Mouse (Mus musculus) liver, adult 10 weeks (tissue): ENCODE results near the gene Cluap1. TPM values are rescaled to one million over a fixed set of nuclear protein-coding genes. Genes with fewer than 3 reads are reported as not detected.

Source experiments
- polyA plus RNA-seq: library from polyadenylated mRNA; stranded (reverse); fragments of 350-450 nt; fragmentation: Illumina TruSeq; extraction: RNeasy Lipid Tissue Mini Kit (QIAGEN cat#74804); gene quantifications from one replicate; pipeline ENCODE4 v1.2.3, GENCODE M21; 2014; ENCODE audit warnings: low read depth, low replicate concordance

Gene Cluap1
- 6.0 TPM for polyA plus RNA-seq

DNA sequence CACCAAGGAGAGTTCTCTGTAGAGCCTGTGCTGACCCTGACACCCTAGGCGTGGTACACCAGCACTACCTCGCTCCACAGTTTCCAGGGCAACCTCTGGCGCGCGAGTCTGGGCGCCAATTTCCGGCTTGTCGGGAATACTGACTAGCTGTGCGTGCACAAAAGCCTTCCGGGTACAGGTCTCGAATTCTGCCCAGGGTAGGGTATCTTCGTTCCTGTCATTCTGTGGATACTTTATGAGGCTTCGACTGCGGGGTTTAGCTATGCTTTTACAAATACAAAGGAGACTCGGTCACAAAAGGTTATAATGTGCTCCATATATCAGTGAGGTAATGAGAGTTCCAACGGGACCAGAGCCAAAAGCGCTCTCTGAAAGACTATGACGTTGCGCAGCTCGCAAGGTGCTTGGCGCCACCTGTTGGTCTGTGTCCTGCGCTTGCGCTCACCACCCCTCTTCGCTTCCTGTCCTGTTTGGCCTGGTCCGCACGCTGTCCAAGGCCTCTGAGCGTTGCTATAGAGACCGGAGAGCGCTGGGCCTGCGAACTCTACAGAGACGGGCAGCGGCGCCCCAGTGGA is at the start of gene Cluap1, which contains the start of gene 1700037C18Rik:
Gene Cluap1 (plus strand): TSS at position 265 of the 575 bp plus-strand sequence.
Gene 1700037C18Rik (minus strand): TSS at position 153 of the 575 bp plus-strand sequence.

DNA sequence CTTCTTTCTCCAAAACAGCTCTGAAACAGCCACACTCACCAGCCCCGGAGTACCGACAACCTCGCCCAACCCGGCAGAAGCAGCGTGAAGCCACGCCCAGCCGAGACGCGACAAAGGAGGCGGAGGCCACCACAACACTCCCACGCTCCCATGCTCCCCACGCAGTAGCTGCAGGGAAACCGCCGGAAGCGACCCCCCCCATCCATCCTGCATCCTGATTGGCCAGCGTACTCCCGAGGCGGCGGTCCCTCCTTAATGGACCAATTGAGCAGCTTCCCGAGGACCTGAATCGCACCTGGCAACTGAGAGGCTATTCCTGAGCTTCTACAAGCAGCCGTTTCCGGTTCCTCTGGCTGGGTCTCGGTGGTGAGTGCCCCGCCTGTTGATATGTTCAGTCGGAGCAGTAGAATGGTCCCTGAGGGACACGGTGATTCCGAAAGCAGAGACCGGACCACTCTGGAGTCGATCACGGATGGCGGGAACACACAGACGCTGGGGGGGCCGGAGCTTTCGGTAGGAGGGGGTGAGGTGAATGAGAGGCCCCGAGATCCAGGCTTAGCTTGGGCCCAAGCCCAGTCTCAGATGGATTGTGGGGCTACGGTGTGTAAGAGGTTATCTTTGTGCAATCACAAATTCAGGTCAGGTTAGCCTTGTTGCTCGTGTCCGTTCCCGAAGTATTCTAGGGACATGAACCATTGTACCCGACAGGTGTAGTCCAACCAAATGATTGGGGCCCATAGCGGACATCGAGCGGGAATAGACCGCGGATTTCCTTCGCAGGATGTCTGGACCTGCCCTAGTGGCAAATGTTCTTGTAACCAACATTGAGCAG is 36.2 kb upstream of the Cluap1 start, which contains the start of gene Naa60:
Gene Naa60 (plus strand): TSS at position 160 of the 832 bp plus-strand sequence.

DNA sequence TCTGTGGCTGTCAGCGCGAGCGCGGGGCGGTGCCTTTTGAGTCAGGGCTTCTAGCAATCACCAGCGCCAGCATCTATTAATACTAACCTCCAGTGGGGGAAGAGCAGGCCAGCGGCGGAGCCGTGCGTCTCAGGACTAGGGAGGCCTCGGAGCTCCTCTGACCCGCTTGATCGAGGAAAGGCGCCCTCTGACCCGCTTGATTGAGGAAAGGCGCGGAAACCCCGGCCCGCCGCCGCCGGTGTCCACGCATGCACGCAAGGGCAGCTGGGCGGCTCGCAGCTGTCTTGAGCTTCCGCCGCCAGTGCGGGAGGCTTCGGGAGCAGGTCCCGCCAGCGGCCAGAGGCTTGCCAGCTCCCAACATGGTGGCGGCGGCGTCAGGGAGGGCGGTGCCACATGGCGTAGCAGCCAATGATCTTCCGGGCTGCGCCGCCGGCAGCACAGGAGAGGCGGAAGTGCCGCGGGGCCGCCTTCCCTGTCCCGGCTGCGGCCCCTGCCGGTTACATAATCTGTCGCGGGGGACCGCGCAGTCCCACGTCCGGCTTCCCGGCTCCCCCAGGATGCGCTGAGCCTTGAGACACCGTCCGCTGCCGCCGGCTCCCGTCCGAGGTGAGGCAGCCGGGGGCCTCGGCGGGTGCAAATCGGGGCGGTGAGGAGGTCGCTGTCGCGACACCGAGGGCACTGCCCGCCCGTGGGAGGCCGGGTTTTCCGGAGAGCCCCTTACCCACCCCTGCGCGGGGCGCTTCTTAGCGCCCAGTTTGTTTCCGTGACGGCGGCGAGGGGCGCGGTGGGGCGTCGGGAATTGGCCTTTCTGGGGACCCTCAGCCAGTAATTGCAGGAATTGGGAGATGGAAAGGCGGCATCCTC is 24.2 kb upstream of the Cluap1 start, which contains the start of the genes Zfp597 and Gm20695:
Gene Zfp597 (minus strand): TSS at position 361 of the 864 bp plus-strand sequence.
Gene Gm20695 (plus strand): TSS at position 448 of the 864 bp plus-strand sequence.

DNA sequence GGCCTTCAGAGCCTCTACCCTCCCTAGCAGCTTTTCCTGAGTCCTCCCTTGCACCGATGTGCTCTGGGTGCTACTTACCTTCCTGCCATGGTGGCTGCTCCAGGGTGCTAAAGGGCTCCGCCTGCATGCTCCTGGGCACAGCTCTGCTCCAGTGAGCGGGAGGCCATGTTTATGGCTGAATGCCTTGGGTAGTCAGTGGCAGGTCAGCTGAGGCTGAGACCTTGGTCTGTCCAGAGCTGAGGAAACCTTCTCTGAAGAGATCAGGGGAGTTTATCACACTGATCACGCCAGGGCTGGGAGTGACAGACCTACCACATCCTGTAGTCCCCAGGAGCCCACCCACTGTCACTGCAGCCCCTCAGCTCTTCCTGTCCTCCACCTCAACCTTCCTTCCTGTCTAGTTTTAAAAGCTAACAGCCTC is 67.7 kb downstream of the Cluap1 start, which contains the start of gene Nlrc3:
Gene Nlrc3 (minus strand): TSS at position 382 of the 421 bp plus-strand sequence.

Other genes starting within 250 kb of the Cluap1 start
- gene Mefv, start 190.7 kb upstream of the Cluap1 start, polyA plus RNA-seq, result 0.19 TPM
- gene Zfp263, start 164.7 kb upstream of the Cluap1 start, polyA plus RNA-seq, result 14.5 TPM
- gene Olfr15, start 77.9 kb upstream of the Cluap1 start, polyA plus RNA-seq, result not detected
- 1.5 TPM for gene Zfp174, start 61.5 kb upstream of the Cluap1 start, polyA plus RNA-seq
- gene Naa60, start 36.4 kb upstream of the Cluap1 start, polyA plus RNA-seq, result 130 TPM
- 7.1 TPM for gene Zfp597, start 24.2 kb upstream of the Cluap1 start, polyA plus RNA-seq
- 2.5 TPM for gene Gm20695, start 24.2 kb upstream of the Cluap1 start, polyA plus RNA-seq
- not detected for gene 1700037C18Rik, start 112 bp upstream of the Cluap1 start, polyA plus RNA-seq
- gene Nlrc3, start 67.8 kb downstream of the Cluap1 start, polyA plus RNA-seq, result 0.19 TPM
- gene Slx4, start 95.0 kb downstream of the Cluap1 start, polyA plus RNA-seq, result 0.74 TPM
- not detected for gene Dnase1, start 128.1 kb downstream of the Cluap1 start, polyA plus RNA-seq
- gene Trap1, start 169.0 kb downstream of the Cluap1 start, polyA plus RNA-seq, result 70.7 TPM